Mouse (Mus musculus) spleen, adult 18-20 months (tissue): ENCODE measurements around the gene Acpp.

Experiments used
- DNase-seq, 2 experiments: peaks; one replicate each; pipeline ENCODE4 v3.0.0; 2022; ENCODE audit warnings: mixed read lengths in 2 of 2

The Acpp gene

GRCm38 (mm10) chr9:104251111-104251510 is 86.4 kb downstream of the Acpp start:
- DNase-seq: no peak

GRCm38 (mm10) chr9:104247307-104247987 is 90.1 kb downstream of the Acpp start:
- no peak for DNase-seq

GRCm38 (mm10) chr9:104243799-104244466 is 93.6 kb downstream of the Acpp start:
- DNase-seq: peak in 1 of 2 experiments; percentile 8

- DNase-seq: no peak
These were observed 97.4 kb downstream of the Acpp start for GRCm38 (mm10) chr9:104240146-104240545.

- no peak for DNase-seq
These were observed 98.5 kb downstream of the Acpp start for GRCm38 (mm10) chr9:104239076-104239475.
